Mouse (Mus musculus): ENCODE data around the gene Lgr6. TPM values are rescaled to one million over a fixed set of nuclear protein-coding genes. Genes with fewer than 3 reads are reported as not detected.

The Lgr6 gene
- polyA plus RNA-seq, 1 experiment = 1.3 TPM

GRCm38 (mm10) chr1:135130376-135131018 is 25.4 kb upstream of the Lgr6 start:
- H3K36me3 ChIP-seq (ENCODE audit: control insufficient read depth, insufficient read depth, low read length) = peaks cover 9% of the 10 kb centered on the region; the same call in 1 of the 2 replicates
- 19% methylated on average over 2 of the region's 2 CpGs for WGBS
- H3K4me3 ChIP-seq (ENCODE audit: control insufficient read depth, insufficient read depth, low read length) = peak overlapping the region; percentile 18

GRCm38 (mm10) chr1:135129543-135130183 is 24.6 kb upstream of the Lgr6 start:
- no peak overlapping the region for H3K4me3 ChIP-seq (ENCODE audit: control insufficient read depth, insufficient read depth, low read length)
- peaks cover 64% of the 10 kb centered on the region for H3K4me1 ChIP-seq (replicated peaks; ENCODE audit: control insufficient read depth, insufficient read depth, low read length)
- 10% methylated on average over 9 of the region's 9 CpGs for WGBS
- H3K27ac ChIP-seq (ENCODE audit: control insufficient read depth, insufficient read depth, low read length) = peak overlapping the region; percentile 50
- TF ChIP-seq POLR2A (IDR thresholded peaks at IDR 0.05; ENCODE audit: control insufficient read depth, extremely low read depth, insufficient read depth, low read length, poor library complexity) (no peak), CTCF (IDR thresholded peaks at IDR 0.05; ENCODE audit: borderline replicate concordance, control insufficient read depth, extremely low read depth, insufficient read depth, low read length, poor library complexity) (no peak)
- H3K27me3 ChIP-seq (ENCODE audit: control insufficient read depth, insufficient read depth, low read length) = no peaks in the 10 kb centered on the region
- H3K36me3 ChIP-seq (ENCODE audit: control insufficient read depth, insufficient read depth, low read length) = peaks cover 1% of the 10 kb centered on the region; the same call in 1 of the 2 replicates
- DNase-seq = peak; percentile 53

More at GRCm38 (mm10) chr1:135130376-135131018, 25.4 kb upstream of the Lgr6 start:
- peak overlapping the region; percentile 92 for H3K27ac ChIP-seq (ENCODE audit: control insufficient read depth, insufficient read depth, low read length)
- no peak for DNase-seq
- H3K27me3 ChIP-seq (ENCODE audit: control insufficient read depth, insufficient read depth, low read length) = no peaks in the 10 kb centered on the region
- TF ChIP-seq CTCF (IDR thresholded peaks at IDR 0.05; ENCODE audit: borderline replicate concordance, control insufficient read depth, extremely low read depth, insufficient read depth, low read length, poor library complexity) (no peak), POLR2A (IDR thresholded peaks at IDR 0.05; ENCODE audit: control insufficient read depth, extremely low read depth, insufficient read depth, low read length, poor library complexity) (no peak)
- H3K4me1 ChIP-seq (replicated peaks; ENCODE audit: control insufficient read depth, insufficient read depth, low read length) = peaks cover 71% of the 10 kb centered on the region

- DNase-seq = peak; percentile 62
- H3K36me3 ChIP-seq (ENCODE audit: control insufficient read depth, insufficient read depth, low read length) = no peaks in the 10 kb centered on the region
- H3K27ac ChIP-seq (ENCODE audit: control insufficient read depth, insufficient read depth, low read length) = peak overlapping the region; percentile 50; the same call in 1 of the 2 replicates
- no peak for TF ChIP-seq POLR2A (IDR thresholded peaks at IDR 0.05; ENCODE audit: control insufficient read depth, extremely low read depth, insufficient read depth, low read length, poor library complexity)
- 9% methylated on average over 9 of the region's 9 CpGs for WGBS
- no peaks in the 10 kb centered on the region for H3K27me3 ChIP-seq (ENCODE audit: control insufficient read depth, insufficient read depth, low read length)
- peak overlapping the region; percentile 5; the same call in 1 of the 2 replicates for H3K4me3 ChIP-seq (ENCODE audit: control insufficient read depth, insufficient read depth, low read length)
- peaks cover 57% of the 10 kb centered on the region for H3K4me1 ChIP-seq (replicated peaks; ENCODE audit: control insufficient read depth, insufficient read depth, low read length)
Measured at GRCm38 (mm10) chr1:135128986-135129385, 23.9 kb upstream of the Lgr6 start.

- Histone ChIP-seq H3K27ac (ENCODE audit: control insufficient read depth, insufficient read depth, low read length) (no peak overlapping the region), H3K36me3 (ENCODE audit: control insufficient read depth, insufficient read depth, low read length) (no peaks in the 10 kb centered on the region), H3K4me1 (replicated peaks; ENCODE audit: control insufficient read depth, insufficient read depth, low read length) (peaks cover 54% of the 10 kb centered on the region), H3K27me3 (ENCODE audit: control insufficient read depth, insufficient read depth, low read length) (no peaks in the 10 kb centered on the region), H3K4me3 (ENCODE audit: control insufficient read depth, insufficient read depth, low read length) (no peak overlapping the region)
- DNase-seq = peak; percentile 45
- TF ChIP-seq POLR2A (IDR thresholded peaks at IDR 0.05; ENCODE audit: control insufficient read depth, extremely low read depth, insufficient read depth, low read length, poor library complexity) = no peak
- no peak for TF ChIP-seq CTCF (IDR thresholded peaks at IDR 0.05; ENCODE audit: borderline replicate concordance, control insufficient read depth, extremely low read depth, insufficient read depth, low read length, poor library complexity)
- 16% methylated on average over 6 of the region's 6 CpGs for WGBS
Measured at GRCm38 (mm10) chr1:135128011-135128441, 22.9 kb upstream of the Lgr6 start.

- no peaks in the 10 kb centered on the region for H3K27me3 ChIP-seq (ENCODE audit: control insufficient read depth, insufficient read depth, low read length)
- no peak overlapping the region for H3K27ac ChIP-seq (ENCODE audit: control insufficient read depth, insufficient read depth, low read length)
- DNase-seq = no peak
- peaks cover 46% of the 10 kb centered on the region for H3K4me1 ChIP-seq (replicated peaks; ENCODE audit: control insufficient read depth, insufficient read depth, low read length)
- H3K4me3 ChIP-seq (ENCODE audit: control insufficient read depth, insufficient read depth, low read length) = no peak overlapping the region
- WGBS = 92% methylated on average over 4 of the region's 4 CpGs
- TF ChIP-seq CTCF (IDR thresholded peaks at IDR 0.05; ENCODE audit: borderline replicate concordance, control insufficient read depth, extremely low read depth, insufficient read depth, low read length, poor library complexity) (no peak), POLR2A (IDR thresholded peaks at IDR 0.05; ENCODE audit: control insufficient read depth, extremely low read depth, insufficient read depth, low read length, poor library complexity) (no peak)
- H3K36me3 ChIP-seq (ENCODE audit: control insufficient read depth, insufficient read depth, low read length) = no peaks in the 10 kb centered on the region
Measured at GRCm38 (mm10) chr1:135126443-135127027, 21.5 kb upstream of the Lgr6 start.

- no peaks in the 10 kb centered on the region for H3K36me3 ChIP-seq (ENCODE audit: control insufficient read depth, insufficient read depth, low read length)
- H3K27ac ChIP-seq (ENCODE audit: control insufficient read depth, insufficient read depth, low read length) = no peak overlapping the region
- WGBS = 83% methylated on average over 8 of the region's 8 CpGs
- no peak overlapping the region for H3K4me3 ChIP-seq (ENCODE audit: control insufficient read depth, insufficient read depth, low read length)
- peaks cover 40% of the 10 kb centered on the region for H3K4me1 ChIP-seq (replicated peaks; ENCODE audit: control insufficient read depth, insufficient read depth, low read length)
- TF ChIP-seq POLR2A (IDR thresholded peaks at IDR 0.05; ENCODE audit: control insufficient read depth, extremely low read depth, insufficient read depth, low read length, poor library complexity) = no peak
- no peak for TF ChIP-seq CTCF (IDR thresholded peaks at IDR 0.05; ENCODE audit: borderline replicate concordance, control insufficient read depth, extremely low read depth, insufficient read depth, low read length, poor library complexity)
- H3K27me3 ChIP-seq (ENCODE audit: control insufficient read depth, insufficient read depth, low read length) = no peaks in the 10 kb centered on the region
- no peak for DNase-seq
Measured at GRCm38 (mm10) chr1:135125990-135126389, 20.9 kb upstream of the Lgr6 start.

Measured in thymus, adult 2 months (tissue).